Mouse (Mus musculus): ENCODE results near the gene Notch3. TPM values are rescaled to one million over a fixed set of nuclear protein-coding genes. Genes with fewer than 3 reads are reported as not detected.
"Not testable (repeated sequence)": the region's sequence is repeated elsewhere in the genome, so short reads cannot be mapped to it uniquely, and the experiment has no call there.

Notch3 gene
- polyA plus RNA-seq, 1 experiment = 12.0 TPM

DNA sequence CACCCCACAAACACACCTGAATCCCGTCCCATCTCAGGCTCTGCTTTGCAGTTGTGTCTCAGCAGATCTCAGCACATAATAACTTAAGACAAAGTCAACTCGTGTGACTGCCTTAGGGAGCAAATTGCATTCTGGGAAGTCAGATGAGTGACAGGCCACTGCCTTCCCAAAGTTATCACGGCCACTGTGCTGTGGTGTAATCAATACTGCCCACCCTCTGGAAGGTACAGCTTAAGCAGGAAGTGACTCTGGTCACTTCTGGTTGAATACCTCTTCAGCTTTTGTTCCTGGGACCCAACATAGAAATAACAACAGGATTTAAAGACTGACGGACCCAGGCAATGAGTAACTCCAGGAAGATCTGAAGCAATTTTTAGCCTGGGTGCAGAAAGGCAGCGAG is 58.8 kb downstream of the Notch3 start:
- no peak for TF ChIP-seq POLR2A (IDR thresholded peaks at IDR 0.05; ENCODE audit: low read depth, low read length)
- no peak for TF ChIP-seq CTCF (conservative IDR thresholded peaks at IDR 0.05; ENCODE audit: insufficient read depth, insufficient read length, low read depth, low read length)
- H3K36me3 ChIP-seq (ENCODE audit: control insufficient read depth, insufficient read depth, low read length) = no peaks in the 10 kb centered on the region
- 63% methylated on average over 5 of the region's 5 CpGs for WGBS
- no peak for DNase-seq
- no peak overlapping the region for H3K4me3 ChIP-seq (ENCODE audit: insufficient read depth, low read depth, low read length)
- no peaks in the 10 kb centered on the region for H3K27me3 ChIP-seq (replicated peaks; ENCODE audit: control insufficient read depth, insufficient read depth, low read length)
- H3K27ac ChIP-seq (ENCODE audit: insufficient read depth, low read depth, low read length) = no peak overlapping the region
- H3K4me1 ChIP-seq (ENCODE audit: control insufficient read depth, insufficient read depth, low read length) = peaks cover 3% of the 10 kb centered on the region

DNA sequence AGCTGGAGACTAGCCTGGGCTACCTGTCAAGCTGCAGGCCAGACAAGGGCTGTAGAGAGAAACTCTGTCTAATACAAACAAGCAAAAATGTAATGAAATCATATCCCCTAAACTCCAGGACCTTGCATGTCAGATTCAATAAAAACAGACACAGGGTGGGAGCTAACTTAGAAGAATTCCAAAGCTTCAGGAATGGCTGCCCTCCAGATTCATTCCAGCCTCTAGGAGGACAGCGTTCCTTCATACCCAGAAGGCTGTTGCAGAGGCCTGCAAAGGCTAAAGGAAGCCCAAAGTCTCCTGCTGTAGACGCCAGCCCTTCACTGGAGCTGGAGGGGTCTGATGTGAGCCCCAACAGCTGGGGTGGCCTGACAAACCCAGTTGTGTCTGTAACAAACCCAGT is 60.3 kb downstream of the Notch3 start:
- Histone ChIP-seq H3K4me3 (ENCODE audit: insufficient read depth, low read depth, low read length) (no peak overlapping the region), H3K27ac (ENCODE audit: insufficient read depth, low read depth, low read length) (no peak overlapping the region), H3K36me3 (ENCODE audit: control insufficient read depth, insufficient read depth, low read length) (no peaks in the 10 kb centered on the region), H3K27me3 (replicated peaks; ENCODE audit: control insufficient read depth, insufficient read depth, low read length) (no peaks in the 10 kb centered on the region), H3K4me1 (ENCODE audit: control insufficient read depth, insufficient read depth, low read length) (peaks cover 2% of the 10 kb centered on the region; the same call in 1 of the 2 replicates)
- TF ChIP-seq CTCF (conservative IDR thresholded peaks at IDR 0.05; ENCODE audit: insufficient read depth, insufficient read length, low read depth, low read length) (no peak), POLR2A (IDR thresholded peaks at IDR 0.05; ENCODE audit: low read depth, low read length) (no peak)
- 75% methylated on average over 2 of the region's 2 CpGs for WGBS
- DNase-seq = no peak

DNA sequence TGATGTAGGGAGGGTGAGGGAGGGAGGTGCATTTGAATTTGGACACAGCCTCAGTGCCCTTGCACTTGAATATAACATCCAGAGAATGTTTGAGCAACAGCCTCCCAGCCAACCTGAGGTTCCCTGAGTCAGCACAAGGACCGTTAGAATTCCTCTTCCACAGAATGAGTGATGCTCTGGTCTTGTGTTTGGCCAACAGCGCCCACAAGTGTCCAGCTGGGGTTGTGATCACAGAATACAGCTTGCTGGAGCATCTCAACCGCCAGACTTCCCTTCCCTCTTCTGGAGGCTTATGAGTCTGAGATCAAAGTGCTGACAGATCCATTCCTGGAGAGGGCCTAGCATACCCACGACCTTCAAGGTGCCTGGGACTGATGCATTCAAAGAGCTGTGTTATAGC is 63.6 kb downstream of the Notch3 start:
- Histone ChIP-seq H3K4me1 (ENCODE audit: control insufficient read depth, insufficient read depth, low read length) (peaks cover 8% of the 10 kb centered on the region; the same call in 1 of the 2 replicates), H3K36me3 (ENCODE audit: control insufficient read depth, insufficient read depth, low read length) (no peaks in the 10 kb centered on the region), H3K4me3 (ENCODE audit: insufficient read depth, low read depth, low read length) (no peak overlapping the region), H3K27ac (ENCODE audit: insufficient read depth, low read depth, low read length) (no peak overlapping the region), H3K27me3 (replicated peaks; ENCODE audit: control insufficient read depth, insufficient read depth, low read length) (no peaks in the 10 kb centered on the region)
- peak; percentile 63 for DNase-seq
- TF ChIP-seq CTCF (conservative IDR thresholded peaks at IDR 0.05; ENCODE audit: insufficient read depth, insufficient read length, low read depth, low read length) = peak; percentile 77
- TF ChIP-seq POLR2A (IDR thresholded peaks at IDR 0.05; ENCODE audit: low read depth, low read length) = no peak
- WGBS = 28% methylated on average over 4 of the region's 4 CpGs

DNA sequence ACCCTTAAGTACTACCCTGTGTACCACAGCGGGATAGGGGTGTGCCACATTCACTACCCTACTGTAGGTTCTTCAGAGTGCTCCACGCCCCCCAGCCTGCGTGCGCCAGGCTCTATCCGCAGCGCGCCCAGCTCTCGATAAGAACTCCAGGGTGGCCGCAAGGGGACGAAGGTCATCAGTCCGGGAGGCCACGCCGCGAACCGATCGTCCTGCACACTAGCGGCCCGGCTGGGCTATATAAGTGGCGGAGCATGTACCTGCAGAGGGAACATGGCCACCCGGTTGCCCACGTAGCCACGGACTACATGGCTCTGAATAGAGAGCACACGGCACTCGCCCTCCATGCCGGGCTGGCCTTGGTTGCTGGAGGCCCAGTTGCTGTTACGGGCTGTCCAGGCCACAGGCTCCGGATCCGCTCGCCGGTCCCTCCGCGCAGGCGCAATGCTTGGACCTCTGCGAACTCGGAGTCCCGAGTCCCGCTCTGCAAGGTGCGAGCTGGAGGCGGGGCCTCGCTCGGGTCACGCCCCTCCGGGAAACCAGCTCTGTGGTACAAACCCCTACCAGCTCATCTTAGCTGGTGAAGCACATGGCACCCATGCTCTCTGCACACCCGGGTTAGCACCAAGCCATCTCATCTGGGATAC is 66.6 kb downstream of the Notch3 start:
- peak; percentile 93 for DNase-seq
- H3K27ac ChIP-seq (ENCODE audit: insufficient read depth, low read depth, low read length) = peak overlapping the region; percentile 44
- peak overlapping the region; percentile 57 for H3K4me3 ChIP-seq (ENCODE audit: insufficient read depth, low read depth, low read length)
- H3K36me3 ChIP-seq (ENCODE audit: control insufficient read depth, insufficient read depth, low read length) = no peaks in the 10 kb centered on the region
- 6% methylated on average over 44 of the region's 44 CpGs for WGBS
- no peak for TF ChIP-seq POLR2A (IDR thresholded peaks at IDR 0.05; ENCODE audit: low read depth, low read length)
- TF ChIP-seq CTCF (conservative IDR thresholded peaks at IDR 0.05; ENCODE audit: insufficient read depth, insufficient read length, low read depth, low read length) = no peak
- peaks cover 13% of the 10 kb centered on the region for H3K4me1 ChIP-seq (ENCODE audit: control insufficient read depth, insufficient read depth, low read length)
- no peaks in the 10 kb centered on the region for H3K27me3 ChIP-seq (replicated peaks; ENCODE audit: control insufficient read depth, insufficient read depth, low read length)

DNA sequence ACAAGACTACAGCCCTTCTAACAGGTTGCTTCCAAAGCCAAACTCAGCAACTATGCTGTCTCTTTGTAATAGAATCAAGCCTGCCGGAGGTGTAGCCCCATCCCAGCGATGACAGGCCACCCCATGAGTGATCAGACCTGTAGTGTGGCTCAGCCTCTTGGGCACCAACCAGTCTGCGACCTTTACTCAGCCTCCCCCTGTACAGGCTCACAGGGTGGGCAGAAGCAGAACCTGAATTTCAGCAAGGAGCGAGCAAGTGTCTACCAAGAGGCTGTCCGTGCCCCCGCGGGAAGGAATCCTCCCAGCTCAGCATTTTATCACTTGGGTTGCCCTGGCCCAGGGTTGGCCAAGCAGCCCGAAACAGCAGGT is 67.1 kb downstream of the Notch3 start:
- TF ChIP-seq POLR2A (IDR thresholded peaks at IDR 0.05; ENCODE audit: low read depth, low read length) (no peak), CTCF (conservative IDR thresholded peaks at IDR 0.05; ENCODE audit: insufficient read depth, insufficient read length, low read depth, low read length) (no peak)
- Histone ChIP-seq H3K27ac (ENCODE audit: insufficient read depth, low read depth, low read length) (peak overlapping the region; percentile 44), H3K27me3 (replicated peaks; ENCODE audit: control insufficient read depth, insufficient read depth, low read length) (no peaks in the 10 kb centered on the region), H3K4me1 (ENCODE audit: control insufficient read depth, insufficient read depth, low read length) (peaks cover 13% of the 10 kb centered on the region), H3K36me3 (ENCODE audit: control insufficient read depth, insufficient read depth, low read length) (no peaks in the 10 kb centered on the region), H3K4me3 (ENCODE audit: insufficient read depth, low read depth, low read length) (peak overlapping the region; percentile 57)
- no peak for DNase-seq
- WGBS = 36% methylated on average over 8 of the region's 8 CpGs

DNA sequence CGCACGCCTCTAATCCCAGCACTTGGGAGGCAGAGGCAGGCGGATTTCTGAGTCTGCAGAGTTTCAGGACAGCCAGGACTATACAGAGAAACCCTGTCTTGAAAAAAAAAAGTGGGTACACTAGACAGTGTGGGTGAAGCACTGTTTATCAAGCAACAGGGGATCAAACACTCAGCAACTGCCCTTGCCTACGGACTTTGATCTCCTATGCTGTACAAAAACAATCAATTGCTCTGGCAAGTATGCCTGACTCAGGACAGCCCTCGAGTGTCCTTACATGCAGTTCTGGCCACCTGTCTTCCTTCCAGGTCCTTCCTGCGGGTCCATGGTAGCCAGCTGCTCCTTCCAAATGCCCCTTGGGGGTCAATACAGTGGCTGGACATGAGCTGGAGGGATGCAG is 67.7 kb downstream of the Notch3 start:
- peak overlapping the region; percentile 42; the same call in 1 of the 2 replicates for H3K27ac ChIP-seq (ENCODE audit: insufficient read depth, low read depth, low read length)
- 84% methylated on average over 6 of the region's 6 CpGs for WGBS

DNA sequence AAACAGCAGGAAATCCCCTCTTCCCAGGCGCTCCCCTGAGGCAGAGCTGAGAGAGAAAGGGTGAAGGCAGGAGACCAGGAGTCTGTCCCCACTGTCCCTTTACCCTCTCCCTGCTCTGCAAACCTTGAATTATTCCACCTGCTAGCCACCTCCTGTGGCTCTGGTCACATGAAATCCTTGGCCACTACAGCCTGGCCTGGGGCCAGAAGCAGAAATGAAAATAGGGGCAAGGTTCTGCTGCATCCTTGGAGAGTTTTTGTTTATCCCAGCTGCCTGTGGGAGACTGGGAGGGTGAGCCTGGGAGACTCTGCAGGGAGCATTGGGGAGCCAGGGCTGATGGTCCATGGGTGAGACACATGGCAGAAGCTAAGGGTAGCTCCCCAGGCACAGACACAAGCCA is 69.0 kb downstream of the Notch3 start:
- peak overlapping the region; percentile 81 for H3K27ac ChIP-seq (ENCODE audit: insufficient read depth, low read depth, low read length)
- WGBS = 30% methylated on average over 1 of the region's 1 CpGs
- H3K4me1 ChIP-seq (ENCODE audit: control insufficient read depth, insufficient read depth, low read length) = peaks cover 13% of the 10 kb centered on the region
- TF ChIP-seq CTCF (conservative IDR thresholded peaks at IDR 0.05; ENCODE audit: insufficient read depth, insufficient read length, low read depth, low read length) = no peak
- TF ChIP-seq POLR2A (IDR thresholded peaks at IDR 0.05; ENCODE audit: low read depth, low read length) = no peak
- no peaks in the 10 kb centered on the region for H3K27me3 ChIP-seq (replicated peaks; ENCODE audit: control insufficient read depth, insufficient read depth, low read length)
- DNase-seq = peak; percentile 96
- no peak overlapping the region for H3K4me3 ChIP-seq (ENCODE audit: insufficient read depth, low read depth, low read length)
- no peaks in the 10 kb centered on the region for H3K36me3 ChIP-seq (ENCODE audit: control insufficient read depth, insufficient read depth, low read length)

More for the DNA sequence above, 67.7 kb downstream of the Notch3 start:
- H3K36me3 ChIP-seq (ENCODE audit: control insufficient read depth, insufficient read depth, low read length); DNase-seq; H3K27me3 ChIP-seq (replicated peaks; ENCODE audit: control insufficient read depth, insufficient read depth, low read length); H3K4me3 ChIP-seq (ENCODE audit: insufficient read depth, low read depth, low read length): not testable (repeated sequence)
- H3K4me1 ChIP-seq (ENCODE audit: control insufficient read depth, insufficient read depth, low read length) = peaks cover 13% of the 10 kb centered on the region

Data from kidney, adult 2 months (tissue).